Mouse (Mus musculus) myocyte (in vitro differentiated cells): ENCODE results near the gene Utp11. TPM values are rescaled to one million over a fixed set of nuclear protein-coding genes. Genes with fewer than 3 reads are reported as not detected.

ENCODE experiments used
- H3K27me3 ChIP-seq: one replicate; pipeline ENCODE4 v1.6.1; 2011; ENCODE audit not compliant: control insufficient read depth, insufficient read depth, insufficient read length
- H3K36me3 ChIP-seq: one replicate; pipeline ENCODE4 v1.6.1; 2011; ENCODE audit not compliant: control insufficient read depth, insufficient read depth
- H3K4me2 ChIP-seq: one replicate; pipeline ENCODE4 v1.6.1; 2011; ENCODE audit warnings: low read depth, control low read depth
- H3K4me3 ChIP-seq: one replicate; pipeline ENCODE4 v1.5.1; 2011; ENCODE audit warnings: mild to moderate bottlenecking, control low read depth, moderate library complexity
- H3K79me2 ChIP-seq: one replicate; pipeline ENCODE4 v1.6.1; 2011; ENCODE audit not compliant: control insufficient read depth, insufficient read depth
- H3ac ChIP-seq: one replicate; pipeline ENCODE4 v1.6.1; 2011; ENCODE audit not compliant: control insufficient read depth, insufficient read length
- CEBPB ChIP-seq: IDR thresholded peaks from 2 replicates; pipeline ENCODE4 v1.6.1; 2011; ENCODE audit warnings: mild to moderate bottlenecking, moderate library complexity; ENCODE audit not compliant: poor library complexity, insufficient read depth, severe bottlenecking
- E2F4 ChIP-seq: IDR thresholded peaks from one replicate; pipeline ENCODE4 v1.6.1; 2011; ENCODE audit warnings: mild to moderate bottlenecking, control low read depth, moderate library complexity; ENCODE audit not compliant: insufficient read depth
- MAX ChIP-seq: IDR thresholded peaks from one replicate; pipeline ENCODE4 v1.6.1; 2011; ENCODE audit warnings: low read depth, mild to moderate bottlenecking, control low read depth
- MYOD1 ChIP-seq, 3 experiments: IDR thresholded peaks; one replicate each; pipeline ENCODE4 v1.6.1; 2011; ENCODE audit warnings: control low read depth in 2 of 3, low read depth in 2 of 3, mild to moderate bottlenecking in 2 of 3, moderate library complexity in 1 of 3; ENCODE audit not compliant: insufficient read length in 2 of 3, control insufficient read depth in 1 of 3
- MYOG ChIP-seq, 3 experiments: IDR thresholded peaks; one replicate each; pipeline ENCODE4 v1.6.1; 2011; ENCODE audit warnings: control low read depth in 2 of 3, low read depth in 2 of 3, mild to moderate bottlenecking in 2 of 3; ENCODE audit not compliant: insufficient read length in 2 of 3, control insufficient read depth in 1 of 3, insufficient read depth in 1 of 3
- POLR2A ChIP-seq: IDR thresholded peaks from one replicate; pipeline ENCODE4 v1.6.1; 2011; ENCODE audit warnings: low read depth, mild to moderate bottlenecking, control low read depth, moderate library complexity; ENCODE audit not compliant: insufficient read length
- POLR2AphosphoS2 ChIP-seq: IDR thresholded peaks from one replicate; pipeline ENCODE4 v1.6.1; 2011; ENCODE audit warnings: low read depth, control low read depth; ENCODE audit not compliant: insufficient read length
- REST ChIP-seq: IDR thresholded peaks from one replicate; pipeline ENCODE4 v1.6.1; 2011; ENCODE audit warnings: mild to moderate bottlenecking, control low read depth, moderate library complexity; ENCODE audit not compliant: insufficient read depth, insufficient read length
- SRF ChIP-seq: IDR thresholded peaks from one replicate; pipeline ENCODE4 v1.6.1; 2011; ENCODE audit warnings: low read depth; ENCODE audit not compliant: control insufficient read depth, insufficient read length
- TCF12 ChIP-seq: IDR thresholded peaks from one replicate; pipeline ENCODE4 v1.6.1; 2011; ENCODE audit warnings: mild to moderate bottlenecking, control low read depth; ENCODE audit not compliant: poor library complexity, insufficient read depth, severe bottlenecking
- TCF3 ChIP-seq: IDR thresholded peaks from one replicate; pipeline ENCODE4 v1.6.1; 2011; ENCODE audit warnings: low read depth, control low read depth; ENCODE audit not compliant: insufficient read length
- USF1 ChIP-seq: IDR thresholded peaks from one replicate; pipeline ENCODE4 v1.6.1; 2011; ENCODE audit warnings: low read depth, mild to moderate bottlenecking, control low read depth, moderate library complexity
- polyA plus RNA-seq: library from polyadenylated mRNA; unstranded; fragments of >200 nt; fragmentation: generic; extraction: Trizol; gene quantifications from one replicate; pipeline ENCODE4 v1.2.1, GENCODE M21; 2012; ENCODE audit warnings: missing spikeins

Gene Utp11
- polyA plus RNA-seq, 1 experiment, result 36.2 TPM

- TF ChIP-seq USF1, result no peak
- no peak for TF ChIP-seq CEBPB
- TF ChIP-seq SRF, result no peak
- TF ChIP-seq POLR2AphosphoS2, result no peak
- no peak for TF ChIP-seq REST
- no peak for TF ChIP-seq MAX
- no peak for TF ChIP-seq E2F4
- TF ChIP-seq MYOG (IDR thresholded peaks at IDR 0.05; ENCODE audit: control insufficient read depth in 1 of 3, insufficient read depth in 1 of 3, insufficient read length in 2 of 3, low read depth in 2 of 3), result no peak
- no peak for TF ChIP-seq TCF12
- Histone ChIP-seq H3K27me3 (no peaks in the 10 kb centered on the region), H3K36me3 (peaks cover 54% of the 10 kb centered on the region), H3K4me3 (no peak overlapping the region), H3ac (no peak overlapping the region), H3K79me2 (no peaks in the 10 kb centered on the region), H3K4me2 (no peak overlapping the region)
These were observed 11.1 kb downstream of the Utp11 start for GRCm38 (mm10) chr4:124682270-124682669.

GRCm38 (mm10) chr4:124675958-124676357, 17.4 kb downstream of the Utp11 start:
- TF ChIP-seq MYOG (IDR thresholded peaks at IDR 0.05; ENCODE audit: control insufficient read depth in 1 of 3, insufficient read depth in 1 of 3, insufficient read length in 2 of 3, low read depth in 2 of 3) (no peak), USF1 (no peak), MYOD1 (IDR thresholded peaks at IDR 0.05; ENCODE audit: control insufficient read depth in 1 of 3, insufficient read length in 2 of 3, low read depth in 2 of 3) (no peak), CEBPB (no peak), E2F4 (no peak), TCF12 (no peak), MAX (no peak), SRF (no peak), TCF3 (no peak), REST (no peak), POLR2A (no peak), POLR2AphosphoS2 (no peak)
- H3K27me3 ChIP-seq, result no peaks in the 10 kb centered on the region
- H3ac ChIP-seq, result no peak overlapping the region
- H3K4me3 ChIP-seq, result no peak overlapping the region
- H3K4me2 ChIP-seq, result no peak overlapping the region
- H3K79me2 ChIP-seq, result no peaks in the 10 kb centered on the region
- peaks cover 34% of the 10 kb centered on the region for H3K36me3 ChIP-seq

DNA sequence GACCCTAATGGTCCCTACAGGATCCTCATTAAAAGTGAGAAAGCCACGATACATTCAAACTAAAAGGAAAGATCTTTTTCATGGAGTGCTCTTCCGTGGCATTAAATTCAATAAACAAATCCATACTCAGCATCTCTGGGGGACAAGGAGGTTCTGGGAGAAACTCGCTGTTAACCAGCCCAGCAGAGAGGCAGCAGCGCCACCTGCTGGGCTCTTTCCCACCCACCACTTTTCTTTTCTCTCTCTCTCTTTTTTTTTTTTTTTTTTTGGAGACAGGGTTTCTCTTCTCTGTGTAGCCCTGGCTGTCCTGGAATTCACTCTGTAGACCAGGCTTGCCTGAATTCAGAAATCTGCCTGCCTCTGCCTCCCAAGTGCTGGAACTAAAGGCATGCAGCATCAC, 18.4 kb downstream of the Utp11 start:
- Histone ChIP-seq H3K4me2 (no peak overlapping the region), H3K4me3 (no peak overlapping the region), H3K79me2 (no peaks in the 10 kb centered on the region), H3K36me3 (peaks cover 28% of the 10 kb centered on the region), H3ac (no peak overlapping the region), H3K27me3 (no peaks in the 10 kb centered on the region)
- TF ChIP-seq USF1, result no peak
- TF ChIP-seq MYOG (IDR thresholded peaks at IDR 0.05; ENCODE audit: control insufficient read depth in 1 of 3, insufficient read depth in 1 of 3, insufficient read length in 2 of 3, low read depth in 2 of 3), result no peak
- TF ChIP-seq SRF, result no peak
- no peak for TF ChIP-seq TCF12
- TF ChIP-seq CEBPB, result no peak
- TF ChIP-seq E2F4, result no peak
- TF ChIP-seq REST, result no peak
- no peak for TF ChIP-seq MYOD1 (IDR thresholded peaks at IDR 0.05; ENCODE audit: control insufficient read depth in 1 of 3, insufficient read length in 2 of 3, low read depth in 2 of 3)
- TF ChIP-seq MAX, result no peak
- TF ChIP-seq TCF3, result no peak
- no peak for TF ChIP-seq POLR2AphosphoS2
- no peak for TF ChIP-seq POLR2A

- no peaks in the 10 kb centered on the region for H3K79me2 ChIP-seq
- H3K4me2 ChIP-seq, result no peak overlapping the region
- H3ac ChIP-seq, result no peak overlapping the region
- no peaks in the 10 kb centered on the region for H3K27me3 ChIP-seq
- H3K36me3 ChIP-seq, result peaks cover 22% of the 10 kb centered on the region
- H3K4me3 ChIP-seq, result no peak overlapping the region
- TF ChIP-seq POLR2AphosphoS2 (no peak), MYOG (IDR thresholded peaks at IDR 0.05; ENCODE audit: control insufficient read depth in 1 of 3, insufficient read depth in 1 of 3, insufficient read length in 2 of 3, low read depth in 2 of 3) (no peak), REST (no peak), POLR2A (no peak), TCF3 (no peak), TCF12 (no peak), MAX (no peak), USF1 (no peak)
These were observed 18.9 kb downstream of the Utp11 start for GRCm38 (mm10) chr4:124674334-124675032.
